Mouse (Mus musculus) adrenal gland, adult 18-20 months (tissue): ENCODE measurements around the gene Cryl1. TPM values are rescaled to one million over a fixed set of nuclear protein-coding genes. Genes with fewer than 3 reads are reported as not detected.
A peak's percentile ranks its signal among the peaks of the same experiment; 100 is the strongest.

ENCODE experiments used
- DNase-seq, 2 experiments: peaks; one replicate each; pipeline ENCODE4 v3.0.0; 2021 to 2022; ENCODE audit warnings: low spot score in 2 of 2
- long read RNA-seq, 2 experiments: library from polyadenylated mRNA; stranded (forward); transcript quantifications; one replicate each; pipeline ENCODE4 v2.0.0; 2021
- total RNA-seq, 2 experiments: library from RNA; stranded (reverse); gene quantifications; 1 replicate in 1 of 2; 2 replicates in 1 of 2; pipeline ENCODE4 v1.2.3; 2021

The Cryl1 gene
- 10 to 100 TPM; 13.0 to 13.5 TPM for total RNA-seq
- long read RNA-seq, experiment 1, transcript Cryl1-201 (8 exons, 1,497 nt), result major isoform, 8 of 9 reads
- long read RNA-seq, experiment 1, partial matches to known transcripts, result 0 of 9 reads
- long read RNA-seq, experiment 1, other reads (novel, unspliced or antisense), result 1 of 9 reads
- long read RNA-seq, experiment 2, transcript Cryl1-201 (8 exons, 1,497 nt), result major isoform, 23 of 25 reads
- long read RNA-seq, experiment 2, partial matches to known transcripts, result 1 of 25 reads
- long read RNA-seq, experiment 2, other reads (novel, unspliced or antisense), result 1 of 25 reads

DNA sequence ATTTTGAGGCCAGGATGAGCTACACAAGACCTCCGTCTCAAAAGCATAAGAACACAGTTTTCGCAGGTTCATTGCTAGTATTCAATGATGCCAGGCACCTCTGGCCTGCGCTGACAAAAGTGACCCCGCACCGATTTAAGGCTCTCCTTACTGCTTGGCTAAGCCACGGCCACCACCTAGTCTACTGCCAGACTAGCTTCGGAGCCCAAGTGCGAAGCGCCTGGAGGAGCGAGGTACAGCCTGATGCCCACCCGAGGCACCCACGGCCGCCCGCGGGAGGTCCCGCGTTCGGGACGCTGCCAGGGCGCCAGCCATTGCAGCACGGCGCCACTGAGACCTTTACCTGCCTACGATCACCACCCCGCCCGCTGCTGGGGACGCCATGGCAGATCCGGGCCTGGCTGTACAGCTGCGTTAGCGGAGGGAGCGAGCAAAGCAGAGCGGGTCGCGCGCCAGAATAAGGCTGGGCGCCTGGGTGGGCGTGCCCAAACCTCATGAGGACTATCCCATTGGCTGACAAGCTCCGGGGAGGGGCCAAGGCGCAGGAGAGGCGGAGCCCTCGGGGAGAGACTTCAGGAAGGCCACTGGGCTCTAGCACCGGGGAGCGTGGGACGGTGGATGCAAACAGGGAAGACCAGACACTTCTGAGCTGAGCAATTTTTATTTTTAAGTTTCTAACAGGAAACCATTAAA, at the start of gene Cryl1:
Gene Cryl1 (minus strand): TSS at position 465 of the 693 bp plus-strand sequence.
- DNase-seq, result peak; percentile 93 to 94

DNA sequence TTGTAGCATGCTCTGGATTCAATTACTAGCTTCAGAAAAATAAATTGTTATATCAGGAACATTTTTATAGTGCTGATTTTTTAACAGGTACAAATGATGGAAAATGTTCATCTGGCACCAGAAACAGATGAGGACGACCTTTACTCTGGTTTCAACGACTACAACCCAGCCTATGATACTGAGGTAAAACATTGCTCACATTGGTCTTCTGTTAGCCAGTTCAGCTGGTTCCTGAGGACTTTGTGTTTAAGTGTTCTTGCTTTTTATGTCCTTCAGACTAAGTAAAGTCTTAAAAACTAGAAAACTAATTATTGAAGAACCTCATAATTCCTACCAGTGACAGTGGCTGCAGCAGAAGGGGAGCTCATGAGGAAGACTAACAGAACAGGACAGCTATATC, 32.1 kb upstream of the Cryl1 start:
- DNase-seq, result no peak

- DNase-seq, result no peak
These were observed 25.9 kb upstream of the Cryl1 start for GRCm38 (mm10) chr14:57424212-57424561.

DNA sequence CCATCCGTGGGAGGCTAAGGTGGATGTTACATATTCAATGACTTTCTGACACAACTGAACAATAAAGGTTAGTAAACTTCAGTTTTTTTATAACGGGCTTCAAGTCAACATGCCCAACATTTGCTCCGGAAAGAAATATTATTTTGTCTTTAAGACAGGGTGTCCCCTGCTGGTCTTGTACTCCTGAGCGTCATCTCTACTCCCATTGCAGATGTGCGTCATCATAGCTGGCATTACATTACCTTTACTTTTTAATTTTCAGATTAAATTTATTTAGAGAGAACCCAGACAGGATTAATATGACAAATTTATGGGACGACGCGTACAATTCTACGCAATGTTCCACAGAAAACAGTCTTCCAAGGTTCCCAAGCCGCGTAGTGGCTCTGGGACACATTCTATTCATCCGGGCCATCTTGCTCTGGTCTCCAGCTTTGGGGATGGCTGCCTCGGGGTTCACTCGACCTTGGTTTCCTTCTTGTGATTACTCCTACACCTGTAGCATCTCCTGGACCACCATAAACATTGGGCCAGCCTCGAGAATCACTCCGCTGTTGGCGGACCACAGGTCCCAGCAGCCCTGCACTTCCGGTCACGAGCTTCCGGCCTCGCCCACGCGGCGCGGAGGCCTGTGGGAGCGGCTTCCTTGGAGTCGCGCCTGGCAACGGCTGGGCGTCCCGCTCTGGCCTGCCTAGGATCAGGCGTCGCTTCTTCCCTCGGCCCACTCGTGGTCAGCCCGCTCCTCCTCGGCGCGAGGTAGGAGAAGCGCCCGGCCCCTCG, 25.3 kb upstream of the Cryl1 start, which contains the start of gene Ift88:
Gene Ift88 (plus strand): TSS at position 631 of the 780 bp plus-strand sequence.
- peak; percentile 90 to 92 for DNase-seq

DNA sequence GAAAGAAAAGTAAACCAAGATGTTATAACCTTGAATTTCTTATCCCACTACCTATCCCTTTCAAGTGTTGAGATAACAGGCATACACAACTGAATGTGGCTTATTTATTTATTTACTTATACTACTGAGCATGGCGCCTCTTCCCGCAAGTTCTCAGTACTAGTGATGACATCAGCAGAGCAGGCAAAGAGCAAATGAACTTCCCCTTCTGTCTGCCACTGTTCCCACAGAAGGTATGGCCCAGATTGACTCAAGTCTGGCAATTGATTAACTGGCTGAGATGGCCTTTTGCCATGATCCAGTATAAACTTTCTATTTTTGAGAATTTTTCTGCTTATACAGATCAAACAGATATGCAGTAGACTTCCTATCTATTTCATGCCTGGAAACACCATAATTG, 18.9 kb upstream of the Cryl1 start:
- no peak for DNase-seq

DNA sequence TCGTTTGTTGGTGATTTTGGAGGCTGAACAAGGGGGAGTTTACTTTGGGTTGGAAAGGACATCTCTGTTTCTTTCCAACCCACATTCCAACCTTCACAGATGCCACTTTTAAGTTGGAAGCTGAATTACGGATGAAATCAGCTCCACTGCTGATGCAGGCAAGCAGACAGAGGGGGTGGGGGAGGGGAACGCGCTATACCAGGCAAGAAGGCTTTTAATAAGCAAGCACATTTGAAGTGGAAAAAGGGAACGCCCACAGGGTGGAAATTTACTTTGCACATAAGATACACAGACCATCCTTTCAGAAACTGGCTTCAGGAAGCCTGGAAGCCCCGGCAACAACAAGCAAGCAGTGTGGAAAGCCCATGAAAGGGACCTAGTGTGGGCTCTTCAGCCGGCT, 13.8 kb upstream of the Cryl1 start:
- DNase-seq, result no peak

GRCm38 (mm10) chr14:57409106-57409505, 10.8 kb upstream of the Cryl1 start:
- no peak for DNase-seq

GRCm38 (mm10) chr14:57408100-57408499, 9.8 kb upstream of the Cryl1 start:
- no peak for DNase-seq

GRCm38 (mm10) chr14:57407039-57407987, 9.0 kb upstream of the Cryl1 start:
- DNase-seq, result peak; percentile 7 to 30

DNA sequence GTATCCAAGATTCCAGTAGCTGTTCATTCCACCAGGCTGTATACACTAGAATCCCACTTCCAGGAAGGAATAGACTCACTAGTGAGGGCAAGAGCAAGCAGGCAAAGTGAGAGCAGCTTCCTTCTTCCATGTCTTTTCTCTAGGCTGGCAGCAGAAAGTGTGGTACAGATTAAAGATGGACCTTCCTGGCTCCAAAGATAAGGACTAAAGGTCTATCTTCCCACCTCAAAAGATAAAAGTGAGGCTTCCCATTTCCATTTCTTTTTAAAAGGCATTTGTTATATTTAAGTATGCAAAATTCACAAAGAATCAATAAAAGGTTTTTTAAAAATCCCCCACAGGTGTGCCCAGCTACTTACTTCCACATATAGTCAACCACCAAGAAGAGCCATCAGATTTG, 4.5 kb upstream of the Cryl1 start:
- DNase-seq, result no peak

GRCm38 (mm10) chr14:57398813-57399427, 591 bp upstream of the Cryl1 start:
- no peak for DNase-seq

- no peak for DNase-seq
These were observed 1.1 kb downstream of the Cryl1 start for GRCm38 (mm10) chr14:57397221-57397620.

GRCm38 (mm10) chr14:57395470-57395869, 2.9 kb downstream of the Cryl1 start:
- DNase-seq, result no peak

DNA sequence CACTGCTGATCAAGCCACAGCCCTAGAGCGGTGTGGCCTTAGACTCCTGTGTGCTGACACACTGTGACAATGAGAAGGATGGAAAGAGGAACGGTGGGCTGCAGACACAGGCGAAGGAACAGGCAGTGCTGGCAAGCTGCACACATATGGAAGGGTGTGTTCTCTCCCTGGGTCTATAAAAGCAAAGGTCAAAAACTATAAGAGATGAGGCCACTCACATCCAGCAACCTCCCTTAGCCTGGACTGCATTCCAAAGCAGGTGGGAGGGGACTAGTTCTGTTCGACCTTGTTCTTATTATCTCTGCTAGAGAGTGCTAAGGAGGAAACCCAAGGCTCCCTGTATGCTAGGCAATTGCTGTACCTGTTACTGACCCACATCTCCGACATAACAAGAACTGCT, 6.1 kb downstream of the Cryl1 start:
- no peak for DNase-seq

GRCm38 (mm10) chr14:57391621-57392020, 6.7 kb downstream of the Cryl1 start:
- no peak for DNase-seq

DNA sequence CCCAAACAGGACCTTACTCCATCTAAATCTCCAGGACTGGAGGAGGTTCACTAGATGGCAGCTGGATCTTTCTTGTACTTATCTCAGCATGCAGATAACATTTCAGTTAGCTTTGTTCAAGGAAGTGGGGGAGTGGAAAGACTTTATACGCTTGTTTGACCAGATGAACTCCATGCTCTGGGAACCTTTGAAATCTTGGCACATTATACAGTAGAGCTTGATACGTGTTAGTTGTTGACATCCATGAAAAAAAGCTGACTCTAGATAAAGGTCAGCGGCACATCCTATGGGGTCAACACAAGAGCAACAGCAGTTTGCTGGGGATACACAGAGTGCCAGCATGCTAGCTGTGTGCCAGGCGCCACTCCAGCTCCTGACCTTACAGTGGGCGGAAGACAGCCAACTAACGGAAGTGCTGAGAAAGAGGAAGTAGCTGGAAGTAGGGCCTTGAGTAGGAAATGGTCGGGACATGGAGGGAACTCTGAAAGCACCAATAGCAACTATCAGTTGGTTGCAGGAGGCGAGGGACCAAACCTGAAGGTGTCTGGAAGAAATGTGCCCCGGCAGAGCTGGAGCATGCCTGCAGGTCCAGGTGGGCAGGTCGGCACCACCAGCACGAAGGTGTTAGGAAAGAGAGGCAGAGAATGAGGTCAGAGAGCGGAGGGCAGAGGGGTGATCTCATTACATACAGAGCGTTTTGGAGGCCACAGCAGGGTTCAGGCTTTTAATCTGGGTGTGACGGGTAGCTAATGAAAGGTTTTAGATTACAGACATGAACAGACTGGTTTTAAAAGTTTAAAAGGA, 11.4 kb downstream of the Cryl1 start:
- no peak for DNase-seq

DNA sequence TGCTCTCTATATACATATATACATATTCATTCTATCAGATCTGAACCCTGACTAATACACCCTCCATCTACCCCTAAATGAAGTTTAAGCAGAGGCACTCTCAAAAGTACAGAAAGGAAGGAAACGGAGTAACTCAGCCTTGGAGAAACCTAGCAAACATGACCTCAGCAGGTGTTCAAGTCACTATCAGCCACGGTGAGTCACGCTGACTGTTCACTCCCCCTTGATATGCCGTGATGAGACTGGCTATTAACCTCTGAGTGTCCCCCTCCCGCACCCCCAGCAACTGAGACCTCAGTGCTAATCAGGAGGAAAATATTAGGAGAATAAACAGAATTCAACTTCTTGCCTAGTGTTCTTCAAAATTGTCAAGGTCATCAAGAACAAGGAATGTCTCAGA, 12.7 kb downstream of the Cryl1 start:
- no peak for DNase-seq

DNA sequence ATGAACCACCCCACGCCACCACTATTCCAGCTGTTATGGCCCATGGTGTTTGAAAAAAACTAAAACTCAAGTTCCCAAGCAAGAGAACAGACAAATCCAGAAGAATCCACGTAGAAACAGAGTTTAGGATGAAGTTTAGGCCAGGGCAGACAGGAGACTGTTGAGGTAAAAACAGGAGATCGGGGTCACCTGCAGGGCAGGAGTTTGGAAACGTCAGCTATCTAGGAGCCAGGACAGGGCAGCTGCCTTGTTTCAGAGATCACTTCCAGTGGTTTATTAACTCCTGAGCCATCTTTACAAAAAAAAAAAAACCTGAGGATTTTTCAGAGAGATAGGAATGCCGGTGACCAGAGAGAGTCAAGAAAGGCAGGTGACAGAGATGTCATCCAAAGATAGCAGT, 20.8 kb downstream of the Cryl1 start:
- no peak for DNase-seq

DNA sequence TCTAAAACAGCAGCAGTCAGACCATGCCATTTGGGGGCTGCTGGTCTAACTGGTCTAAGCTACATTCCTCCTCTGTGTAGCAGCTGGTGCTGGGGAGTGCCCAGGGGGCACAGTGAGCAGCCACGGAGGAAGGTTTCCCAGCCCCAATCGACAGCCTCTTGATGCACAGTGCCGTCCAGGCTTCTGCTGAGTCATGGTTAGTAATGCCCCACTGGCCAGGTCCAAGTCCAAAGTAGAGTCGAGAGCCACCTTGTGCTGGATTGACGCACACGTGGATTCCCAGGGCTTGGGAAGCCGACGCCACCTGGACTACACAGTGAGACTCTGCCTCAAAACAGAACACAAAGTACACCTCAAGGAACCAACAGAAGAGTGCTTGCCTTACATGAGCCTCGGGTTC, 21.4 kb downstream of the Cryl1 start:
- DNase-seq, result no peak

DNA sequence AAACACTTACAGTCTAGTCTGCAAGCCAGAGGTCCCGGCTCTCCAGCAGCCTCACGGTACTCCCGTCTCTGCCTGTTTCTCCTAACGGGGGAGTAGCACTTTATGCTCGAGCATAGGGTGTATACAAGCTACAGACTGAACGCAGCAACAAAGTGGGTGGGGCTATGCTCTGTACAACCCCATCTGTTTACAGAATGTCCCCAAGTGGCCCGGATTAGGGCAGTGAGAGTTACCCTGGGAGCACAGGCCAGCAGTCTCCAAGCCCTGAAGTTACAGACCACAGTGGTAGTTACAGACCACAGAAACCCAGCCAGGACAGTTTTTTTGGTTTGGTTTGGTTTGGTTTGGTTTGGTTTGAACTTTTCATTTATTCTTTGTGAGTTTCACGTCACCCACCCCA, 22.3 kb downstream of the Cryl1 start:
- no peak for DNase-seq
